Mouse (Mus musculus) cortical plate, adult 2 months (tissue): ENCODE results near the gene A930004D18Rik.

Source experiments
- CTCF ChIP-seq: fragments of 200-500 bp; IDR thresholded peaks from 2 replicates; pipeline ENCODE4 v1.5.1; 2011; ENCODE audit warnings: mild to moderate bottlenecking, control low read depth, low read length; ENCODE audit not compliant: insufficient read depth; ENCODE audit errors: extremely low read depth
- POLR2A ChIP-seq: fragments of 200-500 bp; IDR thresholded peaks from 2 replicates; pipeline ENCODE4 v1.6.1; 2011; ENCODE audit warnings: mild to moderate bottlenecking, low read length, control low read depth; ENCODE audit not compliant: insufficient read depth; ENCODE audit errors: extremely low read depth

- no peak for TF ChIP-seq POLR2A
- TF ChIP-seq CTCF: no peak
These were observed 18.6 kb upstream of the A930004D18Rik start for GRCm38 (mm10) chr2:18055929-18056785.
